Mouse (Mus musculus) MEL (cell line): ENCODE results near the gene Spns1. TPM values are rescaled to one million over a fixed set of nuclear protein-coding genes. Genes with fewer than 3 reads are reported as not detected.

Experiments used
- DNase-seq: peaks from one replicate; pipeline ENCODE4 v3.0.0; 2011; ENCODE audit warnings: low read depth, low spot score
- H3K27ac ChIP-seq: 2 replicates; pipeline ENCODE4 v1.5.1; 2012; ENCODE audit warnings: low read depth, mild to moderate bottlenecking, control low read depth, low read length, moderate library complexity; ENCODE audit not compliant: control insufficient read depth
- H3K27me3 ChIP-seq, 2 experiments: fragments of 150-350 bp in 1 of 2; sonication (generic) in 1 of 2; 2 replicates each; pipeline ENCODE4 v1.6.1; 2012; ENCODE audit warnings: low read length in 2 of 2, mild to moderate bottlenecking in 2 of 2, improper control_type of control experiment in 1 of 2, moderate library complexity in 1 of 2; ENCODE audit not compliant: insufficient read depth in 2 of 2, control insufficient read depth in 1 of 2
- H3K36me3 ChIP-seq, 2 experiments: 2 replicates each; pipeline ENCODE4 v1.6.1; 2012 to 2014; ENCODE audit warnings: low read length in 2 of 2, improper control_type of control experiment in 1 of 2, inconsistent platforms in 1 of 2, mild to moderate bottlenecking in 1 of 2; ENCODE audit not compliant: insufficient read depth in 2 of 2, control insufficient read depth in 1 of 2
- H3K4me1 ChIP-seq, 2 experiments: fragments of 150-350 bp in 1 of 2; sonication (generic) in 1 of 2; 2 replicates each; pipeline ENCODE4 v1.6.1; 2012; ENCODE audit warnings: low read length in 2 of 2, improper control_type of control experiment in 1 of 2, mild to moderate bottlenecking in 1 of 2; ENCODE audit not compliant: insufficient read depth in 2 of 2, control insufficient read depth in 1 of 2
- H3K4me3 ChIP-seq, 2 experiments: fragments of 150-350 bp in 1 of 2; sonication (generic) in 1 of 2; 2 replicates each; pipeline ENCODE4 v1.5.1; 2012; ENCODE audit warnings: low read depth in 2 of 2, low read length in 2 of 2, mild to moderate bottlenecking in 2 of 2, moderate library complexity in 2 of 2, control low read depth in 1 of 2, improper control_type of control experiment in 1 of 2; ENCODE audit not compliant: control insufficient read depth in 1 of 2, insufficient read depth in 1 of 2
- H3K79me2 ChIP-seq: 2 replicates; pipeline ENCODE4 v1.6.1; 2012; ENCODE audit warnings: mild to moderate bottlenecking, low read length, moderate library complexity; ENCODE audit not compliant: control insufficient read depth, poor library complexity, insufficient read depth
- H3K9ac ChIP-seq: 2 replicates; pipeline ENCODE4 v1.6.1; 2012; ENCODE audit warnings: low read depth, mild to moderate bottlenecking, control low read depth, low read length, moderate library complexity; ENCODE audit not compliant: control insufficient read depth, poor library complexity, severe bottlenecking
- H3K9me3 ChIP-seq: fragments of 150-350 bp; sonication (generic); replicated peaks from 2 replicates; pipeline ENCODE4 v1.6.1; 2012; ENCODE audit warnings: mild to moderate bottlenecking, low read length, improper control_type of control experiment, moderate library complexity; ENCODE audit not compliant: insufficient read depth
- CHD1 ChIP-seq: IDR thresholded peaks from 2 replicates; pipeline ENCODE4 v1.6.1; 2012; ENCODE audit warnings: low read depth, mild to moderate bottlenecking, inconsistent platforms, low read length, improper control_type of control experiment
- CTCF ChIP-seq, 3 experiments: IDR thresholded peaks in 2 of 3; conservative IDR thresholded peaks in 1 of 3; 2 replicates each; pipeline ENCODE4 v1.5.1; 2011 to 2012; ENCODE audit warnings: low read length in 3 of 3, low read depth in 2 of 3, mild to moderate bottlenecking in 2 of 3, improper control_type of control experiment in 1 of 3, inconsistent platforms in 1 of 3, mixed read lengths in 1 of 3, moderate library complexity in 1 of 3; ENCODE audit not compliant: control insufficient read depth in 1 of 3, insufficient read depth in 1 of 3, poor library complexity in 1 of 3, severe bottlenecking in 1 of 3
- ELF1 ChIP-seq: IDR thresholded peaks from 2 replicates; pipeline ENCODE4 v1.6.1; 2014; ENCODE audit warnings: low read depth, mild to moderate bottlenecking, inconsistent platforms, low read length, improper control_type of control experiment, moderate library complexity
- ETS1 ChIP-seq: IDR thresholded peaks from 2 replicates; pipeline ENCODE4 v1.6.1; 2012; ENCODE audit warnings: low read depth, mild to moderate bottlenecking, inconsistent platforms, low read length, improper control_type of control experiment, moderate library complexity
- HCFC1 ChIP-seq: IDR thresholded peaks from 2 replicates; pipeline ENCODE4 v1.6.1; 2012; ENCODE audit warnings: low read depth, mild to moderate bottlenecking, inconsistent platforms, low read length, improper control_type of control experiment, moderate library complexity
- JUND ChIP-seq: IDR thresholded peaks from 2 replicates; pipeline ENCODE4 v1.6.1; 2011; ENCODE audit warnings: low read depth, mild to moderate bottlenecking, improper control_type of control experiment, low read length
- MAFK ChIP-seq: IDR thresholded peaks from 2 replicates; pipeline ENCODE4 v1.6.1; 2011; ENCODE audit warnings: low read depth, mild to moderate bottlenecking, low read length, improper control_type of control experiment, borderline replicate concordance
- MEF2A ChIP-seq: IDR thresholded peaks from 2 replicates; pipeline ENCODE4 v1.6.1; 2014; ENCODE audit warnings: low read depth, mild to moderate bottlenecking, inconsistent platforms, low read length, improper control_type of control experiment; ENCODE audit not compliant: poor library complexity, insufficient replicate concordance, severe bottlenecking; ENCODE audit errors: extremely low read depth
- MXI1 ChIP-seq: IDR thresholded peaks from 2 replicates; pipeline ENCODE4 v1.6.1; 2011; ENCODE audit warnings: mild to moderate bottlenecking, low read depth, low read length, improper control_type of control experiment
- MYB ChIP-seq: IDR thresholded peaks from 2 replicates; pipeline ENCODE4 v1.6.1; 2011; ENCODE audit warnings: mild to moderate bottlenecking, low read depth, low read length, improper control_type of control experiment
- MYC ChIP-seq: IDR thresholded peaks from 2 replicates; pipeline ENCODE4 v1.6.1; 2011; ENCODE audit warnings: low read depth, mild to moderate bottlenecking, low read length, improper control_type of control experiment, moderate library complexity
- NELFE ChIP-seq: IDR thresholded peaks from 2 replicates; pipeline ENCODE4 v1.6.1; 2011; ENCODE audit warnings: low read depth, low read length, improper control_type of control experiment
- NRF1 ChIP-seq: IDR thresholded peaks from 2 replicates; pipeline ENCODE4 v1.6.1; 2014; ENCODE audit warnings: low read depth, mild to moderate bottlenecking, inconsistent platforms, low read length, improper control_type of control experiment, moderate library complexity; ENCODE audit not compliant: poor library complexity, insufficient read depth, severe bottlenecking
- POLR2AphosphoS5 ChIP-seq: IDR thresholded peaks from 2 replicates; pipeline ENCODE4 v1.6.1; 2012; ENCODE audit warnings: low read depth, borderline replicate concordance, mild to moderate bottlenecking, inconsistent platforms, low read length, moderate library complexity, mixed read lengths
- RAD21 ChIP-seq: IDR thresholded peaks from 2 replicates; pipeline ENCODE4 v1.6.1; 2011; ENCODE audit warnings: mild to moderate bottlenecking, low read depth, low read length, improper control_type of control experiment
- SMC3 ChIP-seq: IDR thresholded peaks from 2 replicates; pipeline ENCODE4 v1.6.1; 2011; ENCODE audit warnings: low read depth, low read length, improper control_type of control experiment
- TAL1 ChIP-seq: IDR thresholded peaks from 2 replicates; pipeline ENCODE4 v1.6.1; 2012; ENCODE audit warnings: mild to moderate bottlenecking, inconsistent platforms, low read length, moderate library complexity, mixed read lengths
- TBP ChIP-seq: IDR thresholded peaks from 2 replicates; pipeline ENCODE4 v1.8.0; 2011; ENCODE audit warnings: low read depth, low read length, improper control_type of control experiment
- TCF12 ChIP-seq: IDR thresholded peaks from 2 replicates; pipeline ENCODE4 v1.6.1; 2014; ENCODE audit warnings: low read depth, mild to moderate bottlenecking, inconsistent platforms, low read length, improper control_type of control experiment, moderate library complexity
- UBTF ChIP-seq: IDR thresholded peaks from 2 replicates; pipeline ENCODE4 v1.6.1; 2012; ENCODE audit warnings: low read depth, mild to moderate bottlenecking, inconsistent platforms, low read length, improper control_type of control experiment, moderate library complexity, borderline replicate concordance; ENCODE audit not compliant: insufficient read depth
- ZC3H11A ChIP-seq: IDR thresholded peaks from 2 replicates; pipeline ENCODE4 v1.6.1; 2012; ENCODE audit warnings: low read depth, mild to moderate bottlenecking, inconsistent platforms, low read length, improper control_type of control experiment
- polyA plus RNA-seq, 2 experiments: library from polyadenylated mRNA; stranded (reverse) in 1 of 2; unstranded in 1 of 2; fragments of >175 nt in 1 of 2; fragments of >200 nt in 1 of 2; gene quantifications; 2 replicates each; pipeline versions ENCODE4 v1.2.1 to v1.2.4; 2012; ENCODE audit warnings: low replicate concordance in 2 of 2, low read depth in 1 of 2; ENCODE audit not compliant: insufficient read length in 2 of 2, insufficient read depth in 1 of 2, missing spikeins in 1 of 2
- total RNA-seq: library from RNA; depleted of rRNA; stranded (reverse); fragments of 300-350 nt; gene quantifications from 2 replicates; pipeline ENCODE4 v1.2.3, GENCODE M21; 2012

Gene Spns1
- total and polyA plus RNA-seq, 3 experiments: 28.9 to 81.6 TPM; not detected in 1

DNA sequence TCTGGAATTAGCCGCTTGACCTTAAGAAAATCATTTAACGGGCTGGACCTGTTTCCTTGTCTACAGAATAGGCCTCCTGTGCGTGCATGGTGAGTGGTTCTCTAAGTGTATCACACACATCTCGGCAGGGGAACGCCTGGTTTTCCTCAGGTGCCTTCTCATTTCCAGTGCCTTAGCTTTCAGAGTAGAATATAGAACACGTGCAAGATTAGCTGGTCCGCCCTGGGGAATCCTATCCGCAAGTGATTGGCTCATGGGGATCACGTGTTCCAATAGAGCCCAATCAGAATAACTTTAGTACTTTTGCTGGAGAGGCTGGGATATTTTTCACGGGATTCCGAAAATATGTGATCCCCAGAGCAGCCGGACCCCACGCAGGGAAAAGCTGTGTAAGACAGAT is 18.2 kb downstream of the Spns1 start (continued):
- peak; percentile 46; the same call in 1 of the 2 replicates for TF ChIP-seq HCFC1
- no peak for TF ChIP-seq JUND
- no peak for TF ChIP-seq ZC3H11A
- no peak for TF ChIP-seq MEF2A
- TF ChIP-seq UBTF: no peak
- no peak for TF ChIP-seq MAFK
- no peak for TF ChIP-seq ELF1
- no peak for TF ChIP-seq CTCF (IDR thresholded peaks at IDR 0.05 in 2 of 3, conservative IDR thresholded peaks at IDR 0.05 in 1 of 3; ENCODE audit: control insufficient read depth in 1 of 3, insufficient read depth in 1 of 3, low read depth in 2 of 3, low read length in 3 of 3, poor library complexity in 1 of 3, severe bottlenecking in 1 of 3)
- TF ChIP-seq MXI1: peak; percentile 84
- TF ChIP-seq TBP: peak; percentile 32; the same call in 1 of the 2 replicates

DNA sequence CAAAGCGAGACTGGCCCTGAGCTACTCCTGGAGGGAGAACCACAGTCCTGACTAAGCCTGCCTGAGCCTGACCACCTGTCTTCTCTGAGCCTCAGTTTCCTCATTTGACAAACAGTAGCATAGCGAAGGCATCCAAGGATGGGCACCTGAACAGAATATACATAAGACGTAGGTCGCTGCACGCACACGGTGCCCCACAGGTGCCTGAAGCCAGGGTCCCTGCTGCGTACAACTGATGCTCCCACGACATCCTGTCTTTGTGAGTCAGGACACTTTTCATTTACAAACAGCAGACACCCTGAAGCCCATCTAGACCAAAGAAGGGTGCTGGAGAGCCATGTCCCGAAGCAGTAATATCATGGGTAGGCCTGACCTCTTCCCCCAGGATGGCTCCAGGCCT is 18.8 kb downstream of the Spns1 start:
- Histone ChIP-seq H3K79me2 (no peaks in the 10 kb centered on the region; the same call in 1 of the 2 replicates), H3K9me3 (no peaks in the 10 kb centered on the region), H3K27me3 (no peaks in the 10 kb centered on the region), H3K4me1 (peaks cover 5 to 37% of the 10 kb centered on the region in 2 experiments), H3K9ac (peak overlapping the region; percentile 61), H3K4me3 (no peak overlapping the region), H3K36me3 (peaks cover 0 to 21% of the 10 kb centered on the region in 2 experiments; a peak in 2 of 4 replicates), H3K27ac (peak overlapping the region; percentile 99)
- TF ChIP-seq NELFE: 0 out of 2 replicates have a peak, but pooled peaks have one; percentile 16
- TF ChIP-seq POLR2AphosphoS5: no peak
- TF ChIP-seq MYC: no peak
- peak; percentile 29 for DNase-seq

DNA sequence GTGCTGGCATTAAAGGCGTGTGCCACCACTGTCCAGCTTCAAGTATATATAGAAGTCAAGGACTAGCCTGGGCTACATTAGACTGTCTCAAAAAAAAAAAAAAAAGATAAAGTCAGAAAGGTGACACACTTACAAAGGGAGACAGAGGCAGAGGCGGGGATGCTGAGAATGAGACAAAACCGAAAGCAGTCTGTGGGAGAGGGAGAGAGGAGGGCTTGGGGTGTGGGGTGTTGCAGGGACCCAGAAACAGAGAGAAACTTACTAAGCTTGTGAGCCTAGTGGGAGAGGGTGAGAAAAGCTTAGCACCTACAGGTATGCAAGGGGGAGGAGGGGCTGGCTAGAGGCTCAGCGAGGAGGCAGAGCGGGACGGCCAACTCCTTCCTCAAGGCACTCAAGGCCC is 19.4 kb downstream of the Spns1 start:
- Histone ChIP-seq H3K4me3 (no peak overlapping the region), H3K36me3 (peaks cover 0 to 21% of the 10 kb centered on the region in 2 experiments; a peak in 2 of 4 replicates), H3K79me2 (no peaks in the 10 kb centered on the region; the same call in 1 of the 2 replicates), H3K4me1 (peaks cover 5 to 37% of the 10 kb centered on the region in 2 experiments), H3K27ac (peak overlapping the region; percentile 99), H3K9ac (peak overlapping the region; percentile 61), H3K9me3 (no peaks in the 10 kb centered on the region), H3K27me3 (no peaks in the 10 kb centered on the region)
- TF ChIP-seq ETS1 (no peak), RAD21 (no peak), SMC3 (no peak), MXI1 (no peak), CHD1 (no peak), NRF1 (no peak), MYB (no peak), TBP (no peak), POLR2AphosphoS5 (no peak), TCF12 (no peak), JUND (no peak), MYC (no peak), TAL1 (no peak), MEF2A (no peak)
- no peak for DNase-seq
